Mouse (Mus musculus) lung, postnatal 36 days (tissue): ENCODE measurements at regions not wholly inside any gene's neighbourhood (a gene's known extent, or its start where the extent isn't known, plus 50 kb on each side); places are given as distances from the start of the nearest gene placed in this dataset.

Experiments
- DNase-seq: peaks from one replicate; pipeline ENCODE4 v3.0.0; 2022; ENCODE audit warnings: mixed read lengths

GRCm38 (mm10) chr3:149811036-149811435 lies 820.7 kb upstream of the Adgrl2 start:
- DNase-seq: peak; percentile 15

DNA sequence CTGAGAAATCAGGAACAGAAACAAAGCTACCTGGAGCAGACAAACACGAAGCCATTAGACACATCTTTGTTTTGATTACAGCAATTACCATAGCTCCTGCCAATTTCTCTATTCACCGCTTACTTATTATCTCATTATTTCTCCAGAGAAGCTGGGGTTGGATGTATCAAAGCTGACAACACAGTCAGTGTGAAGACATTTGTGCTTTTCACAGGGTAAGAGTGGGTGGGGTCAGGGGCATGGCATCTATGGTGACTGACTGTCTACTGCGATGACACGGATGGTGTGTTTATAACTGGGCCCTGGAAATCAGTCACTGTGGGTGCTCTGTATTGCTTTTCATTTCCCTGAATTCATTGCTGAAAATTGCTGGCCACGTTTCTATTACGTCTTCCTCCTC lies 815.0 kb upstream of the Adgrl2 start:
- no peak for DNase-seq

- DNase-seq: no peak
These were observed 805.8 kb upstream of the Adgrl2 start for GRCm38 (mm10) chr3:149796123-149796522.

GRCm38 (mm10) chr3:149791593-149791992 lies 801.2 kb upstream of the Adgrl2 start:
- DNase-seq: no peak

- DNase-seq: no peak
These were observed 795.7 kb upstream of the Adgrl2 start for GRCm38 (mm10) chr3:149786096-149786495.

DNA sequence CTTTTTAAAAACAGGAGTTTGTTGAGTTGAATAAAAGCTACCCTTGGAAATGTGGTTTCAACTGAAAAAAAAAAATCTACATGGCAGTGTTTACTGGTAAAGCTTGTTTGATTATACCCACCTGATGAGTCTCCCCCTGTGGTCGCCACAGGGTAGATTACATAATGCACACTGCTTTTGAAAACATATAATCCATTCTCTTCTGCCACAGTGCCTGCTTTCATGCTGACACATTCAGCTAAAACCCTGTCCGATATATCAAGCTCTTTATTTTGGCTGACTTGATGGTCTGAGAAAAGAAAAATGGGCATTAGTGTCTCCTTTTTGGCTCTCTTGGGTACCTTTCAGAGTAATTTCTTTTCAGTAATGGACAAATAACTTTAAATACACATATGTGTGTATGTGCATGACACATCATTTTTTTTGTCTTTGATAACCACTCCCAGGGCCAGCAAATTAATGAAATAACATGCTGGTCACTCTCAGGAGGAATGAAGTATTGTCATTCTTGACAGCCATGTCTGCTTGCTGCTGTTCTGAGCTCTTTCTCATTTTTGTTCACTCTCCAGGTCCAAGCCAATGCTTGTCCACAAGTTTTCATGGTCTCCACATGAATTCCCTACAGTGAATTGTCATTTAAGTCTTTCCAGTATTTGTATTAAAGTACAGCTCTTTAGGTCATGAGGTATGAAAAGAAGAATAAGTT lies 793.7 kb upstream of the Adgrl2 start:
- no peak for DNase-seq

DNA sequence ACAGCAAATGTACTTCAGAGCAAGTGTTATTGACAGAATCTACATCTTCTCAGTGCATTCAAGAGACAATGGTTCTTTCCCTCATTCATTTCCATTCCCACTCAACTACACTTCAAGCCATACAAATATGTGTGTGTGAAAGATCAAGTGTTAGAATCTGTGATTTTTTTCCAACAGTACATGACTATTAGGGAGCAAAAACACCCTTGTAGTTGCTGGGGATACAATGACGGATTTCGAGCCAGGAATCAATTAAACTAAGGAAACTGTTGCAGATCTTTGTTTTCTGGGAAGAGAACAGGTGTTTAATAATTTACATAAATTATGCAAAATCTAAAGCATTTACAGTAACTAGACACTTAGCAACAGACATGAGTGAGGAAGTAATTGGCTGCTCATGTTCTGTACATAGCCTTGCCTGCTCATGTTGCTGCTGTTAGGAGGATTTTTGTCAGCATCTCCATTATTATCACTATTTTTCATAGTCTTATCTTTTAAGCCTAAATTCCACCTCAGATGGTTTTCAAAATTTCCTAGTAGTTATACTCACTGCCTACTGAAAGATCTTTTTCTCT lies 777.6 kb upstream of the Adgrl2 start:
- DNase-seq: no peak

GRCm38 (mm10) chr3:149761245-149761644 lies 770.9 kb upstream of the Adgrl2 start:
- DNase-seq: no peak

DNA sequence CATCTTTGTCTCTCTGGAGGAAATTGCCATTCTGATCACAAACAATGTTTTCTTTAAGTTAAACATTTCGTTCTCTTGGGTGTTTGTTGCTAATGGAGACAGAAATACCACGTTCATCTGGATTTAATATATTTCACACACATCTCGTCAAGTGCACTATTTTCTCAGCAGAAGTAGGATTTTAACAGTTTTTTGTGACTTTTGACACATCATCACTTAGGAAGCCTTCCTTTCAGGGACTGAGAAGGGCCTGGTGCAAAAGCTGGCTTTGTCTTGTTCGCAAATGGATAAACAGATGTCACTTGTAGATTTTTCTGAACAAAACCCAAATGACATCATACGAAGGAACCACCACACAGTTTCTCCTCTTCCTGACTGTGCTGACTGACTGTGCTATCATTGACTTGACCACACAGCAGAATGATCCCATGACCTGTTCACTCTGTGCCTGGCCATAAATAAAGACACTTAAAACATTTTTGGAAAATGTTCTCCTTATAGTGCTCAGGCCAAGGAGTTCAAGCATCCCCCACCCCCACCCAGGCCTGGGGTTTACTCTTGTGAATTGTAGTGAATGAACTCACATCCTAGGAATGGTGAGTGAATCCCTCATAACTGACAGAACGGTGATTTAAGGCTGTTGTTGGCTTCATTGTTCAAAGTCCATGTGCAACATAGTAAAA lies 767.7 kb upstream of the Adgrl2 start:
- no peak for DNase-seq

- no peak for DNase-seq
These were observed 745.7 kb upstream of the Adgrl2 start for GRCm38 (mm10) chr3:149736069-149736468.

- no peak for DNase-seq
These were observed 735.9 kb upstream of the Adgrl2 start for GRCm38 (mm10) chr3:149726212-149726611.

- DNase-seq: no peak
These were observed 734.5 kb upstream of the Adgrl2 start for GRCm38 (mm10) chr3:149724879-149725278.

DNA sequence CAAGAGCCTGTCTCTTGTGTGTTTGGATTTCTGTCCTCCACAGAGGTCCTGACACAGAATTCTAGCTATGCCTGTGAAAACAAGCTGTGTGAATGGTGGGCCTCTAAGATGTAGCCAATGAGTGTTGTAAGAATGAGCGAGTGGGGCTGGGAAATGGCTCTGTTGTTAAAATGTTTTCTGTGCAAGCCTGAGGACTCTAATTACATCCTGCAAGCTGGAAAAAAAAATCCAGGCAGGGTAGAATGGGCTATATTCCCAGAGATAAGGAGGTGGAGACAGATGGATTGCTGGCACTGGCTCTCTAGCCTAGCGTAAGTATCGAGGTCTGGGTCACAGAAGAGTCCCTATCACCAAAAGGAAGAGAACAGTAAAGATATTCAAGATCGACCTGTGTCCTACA lies 731.5 kb upstream of the Adgrl2 start:
- DNase-seq: no peak

GRCm38 (mm10) chr3:149720306-149720705 lies 730.0 kb upstream of the Adgrl2 start:
- DNase-seq: no peak

DNA sequence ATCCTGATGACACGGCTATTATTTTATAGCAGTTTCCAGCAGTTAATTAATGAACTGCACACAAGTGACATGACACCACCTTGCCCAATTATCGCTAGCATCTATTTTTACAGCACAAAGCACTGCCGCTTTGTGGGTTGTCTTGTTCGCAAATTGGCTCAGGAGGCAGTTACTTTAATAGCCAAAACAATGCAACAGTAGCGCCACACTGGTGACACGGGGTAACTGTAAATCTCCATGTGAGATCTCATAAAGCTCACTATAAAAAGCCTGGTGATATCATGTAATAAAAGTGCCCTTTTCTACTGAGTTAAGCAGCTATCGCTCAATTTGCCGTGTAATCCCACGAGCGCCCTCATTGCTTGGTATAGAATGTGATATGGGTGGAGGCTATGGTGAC lies 715.4 kb upstream of the Adgrl2 start:
- DNase-seq: no peak

DNA sequence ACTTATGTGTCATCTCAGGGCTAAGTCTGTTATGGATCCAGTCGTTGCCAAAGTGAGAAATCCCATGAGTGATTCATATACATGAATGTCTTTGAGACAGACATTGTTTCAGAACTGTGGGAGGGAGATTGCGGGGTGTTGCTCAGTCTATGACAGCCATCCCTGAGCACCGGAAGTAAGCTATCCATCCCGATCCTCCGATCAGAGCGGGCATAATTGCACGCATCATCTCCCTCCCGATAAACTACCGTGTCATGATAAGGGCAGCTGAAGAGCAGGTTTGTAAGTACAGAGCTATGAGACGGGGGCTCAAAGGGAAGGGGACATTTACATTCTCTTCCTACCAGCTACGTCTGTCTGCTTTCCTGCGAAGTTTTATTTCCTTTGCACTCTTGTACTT lies 715.0 kb upstream of the Adgrl2 start:
- no peak for DNase-seq

DNA sequence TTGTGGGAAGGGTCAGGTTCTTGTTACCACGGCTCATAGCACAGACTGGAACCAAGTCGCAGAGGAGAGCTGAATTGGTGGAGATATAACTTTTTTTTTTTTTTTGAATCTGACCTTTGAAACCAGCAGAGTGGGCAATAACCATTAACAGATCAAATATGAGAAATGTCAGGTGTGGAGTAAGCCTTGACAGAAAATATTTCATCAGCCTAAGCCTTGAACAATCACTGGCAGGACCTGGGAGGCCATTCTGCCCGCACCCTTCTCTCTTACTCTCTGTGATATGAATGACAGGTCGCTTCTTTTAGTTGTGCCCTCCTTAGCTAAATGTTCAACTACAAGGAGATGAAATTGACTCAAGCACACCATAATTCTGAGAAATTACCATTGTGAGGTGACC lies 714.1 kb upstream of the Adgrl2 start:
- no peak for DNase-seq

GRCm38 (mm10) chr3:149683561-149683960 lies 693.2 kb upstream of the Adgrl2 start:
- no peak for DNase-seq

GRCm38 (mm10) chr3:149682246-149682645 lies 691.9 kb upstream of the Adgrl2 start:
- no peak for DNase-seq

DNA sequence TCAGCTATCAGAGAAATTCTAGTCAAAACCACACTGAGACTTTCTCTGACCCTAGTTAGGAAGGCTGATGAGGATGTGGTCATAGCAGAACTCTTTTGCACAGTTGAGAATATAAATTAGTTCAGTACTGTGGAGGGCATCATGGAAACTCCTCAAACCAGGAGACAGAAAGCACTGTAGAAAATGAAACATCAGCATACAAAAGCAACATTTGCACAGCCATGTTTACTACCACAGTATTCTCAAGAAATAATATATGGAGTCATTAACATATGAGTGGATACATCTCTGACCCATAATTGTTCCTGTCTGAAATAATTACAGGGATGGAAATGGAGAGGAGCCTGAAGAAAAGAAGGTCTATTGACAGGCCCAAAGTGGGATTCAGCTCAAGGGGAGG lies 683.6 kb upstream of the Adgrl2 start:
- no peak for DNase-seq

GRCm38 (mm10) chr3:149664624-149665023 lies 674.3 kb upstream of the Adgrl2 start:
- DNase-seq: no peak

- DNase-seq: no peak
These were observed 648.0 kb upstream of the Adgrl2 start for GRCm38 (mm10) chr3:149638324-149638723.

GRCm38 (mm10) chr3:149626186-149626585 lies 635.8 kb upstream of the Adgrl2 start:
- no peak for DNase-seq

DNA sequence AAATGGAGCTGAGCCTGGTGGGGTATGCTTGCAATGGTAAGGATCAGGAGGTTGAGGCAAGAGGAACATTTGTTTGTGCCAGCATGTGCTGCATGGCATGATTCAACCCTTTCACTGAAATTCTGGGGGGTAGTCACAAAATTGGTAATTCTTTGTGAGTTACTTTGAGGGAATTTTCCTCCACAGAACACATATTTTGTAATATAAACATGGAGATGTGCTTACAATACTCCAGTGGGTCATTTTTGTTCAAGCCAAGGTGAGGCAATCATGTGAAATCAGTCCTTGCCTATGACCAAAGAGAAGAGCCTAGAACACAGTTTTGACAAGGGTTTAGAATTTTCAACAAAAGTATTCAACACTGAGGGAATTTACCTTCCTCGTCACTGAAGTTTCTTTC lies 635.1 kb upstream of the Adgrl2 start:
- no peak for DNase-seq
